In the genomic region with DNA sequence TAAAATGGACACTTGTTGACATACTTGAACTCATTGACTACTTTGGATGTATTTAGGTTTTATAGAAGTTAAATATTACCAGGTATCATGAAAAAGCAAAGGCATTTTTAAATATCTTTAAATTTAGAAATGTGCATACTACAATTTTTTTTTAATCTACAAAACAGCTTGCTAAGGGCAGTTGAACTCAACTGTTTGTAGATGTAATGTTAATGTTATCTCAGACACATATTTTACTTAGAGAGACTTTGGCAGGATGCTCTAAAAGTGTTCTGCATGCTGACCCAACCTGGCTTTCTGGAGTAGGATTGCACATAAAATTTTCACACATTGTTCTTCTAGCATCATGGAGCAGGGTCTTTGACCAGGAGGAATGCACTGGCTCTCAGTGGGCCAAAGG, we compare ENCODE assay signal across 24 mouse cellular contexts. TPM values are rescaled to one million over a fixed set of nuclear protein-coding genes. Genes with fewer than 3 reads are reported as not detected.
A peak's percentile ranks its signal among the peaks of the same experiment; 100 is the strongest.
DNase-seq lines count a peak whose midpoint lies in the region; ATAC-seq lines count a peak whose summit lies in the region.
"Had no signal": no experiment of that assay in that cellular context is flagged by ENCODE, and none has a peak within 500 bp of the region (broad histone marks: within the 10 kb centered on the region; RNA-seq: fewer than 3 reads in every experiment).

No protein-coding gene starts in this region.

- peaks cover 25% of the 10 kb centered on the region for H3K4me1 ChIP-seq in liver, embryonic 11.5 days (replicated peaks; ENCODE audit: control insufficient read depth, insufficient read depth, low read length)
- peaks cover 65% of the 10 kb centered on the region for H3K4me1 ChIP-seq in liver, embryonic 13.5 days (replicated peaks)
- H3K4me1 ChIP-seq in liver, embryonic 16.5 days (ENCODE audit: control insufficient read depth, low read depth, low read length): peaks cover 53% of the 10 kb centered on the region
- H3K4me1 ChIP-seq: embryonic facial prominence, embryonic 12.5 days had no signal

- no peak for ATAC-seq in liver, embryonic 11.5 days (replicated peaks; ENCODE audit: low FRiP score)
- ATAC-seq in liver, embryonic 13.5 days (ENCODE audit: low read depth): no peak
- no peak for ATAC-seq in liver, embryonic 16.5 days (ENCODE audit: low read depth)
- no peak for ATAC-seq in megakaryocyte-erythroid progenitor cell, adult 5-6 weeks (replicated peaks; ENCODE audit: low FRiP score, low TSS enrichment, poor library complexity, severe bottlenecking)
- ATAC-seq in activated CD4-positive, CD25-positive, alpha-beta regulatory T cell, adult 4 months: no peak
- ATAC-seq: forebrain, embryonic 14.5 days; hindbrain, postnatal 0 days had no signal

- peak overlapping the region; percentile 73 for H3K27ac ChIP-seq in liver, embryonic 11.5 days (ENCODE audit: low read depth, low read length)
- H3K27ac ChIP-seq in liver, embryonic 13.5 days: peak overlapping the region; percentile 91
- H3K27ac ChIP-seq in liver, embryonic 16.5 days (ENCODE audit: low read length): peak overlapping the region; percentile 81
- H3K27ac ChIP-seq: embryonic facial prominence, embryonic 12.5 days; embryonic facial prominence, embryonic 15.5 days; heart, embryonic 15.5 days; hindbrain, embryonic 10.5 days; hindbrain, embryonic 14.5 days; hindbrain, postnatal 0 days had no signal

- H3K9ac ChIP-seq in liver, embryonic 11.5 days (ENCODE audit: low read depth, low read length): peak overlapping the region; percentile 46; the same call in 1 of the 2 replicates
- peak overlapping the region; percentile 55 for H3K9ac ChIP-seq in liver, embryonic 13.5 days
- peak overlapping the region; percentile 52; the same call in 1 of the 2 replicates for H3K9ac ChIP-seq in liver, embryonic 16.5 days (ENCODE audit: low read depth, low read length)
- H3K9ac ChIP-seq: embryonic facial prominence, embryonic 12.5 days; embryonic facial prominence, embryonic 15.5 days; heart, embryonic 12.5 days; heart, embryonic 15.5 days; hindbrain, embryonic 14.5 days had no signal

- no peaks in the 10 kb centered on the region for H3K27me3 ChIP-seq in liver, embryonic 11.5 days (replicated peaks; ENCODE audit: control insufficient read depth, insufficient read depth, low read length)
- no peaks in the 10 kb centered on the region for H3K27me3 ChIP-seq in liver, embryonic 13.5 days
- no peaks in the 10 kb centered on the region for H3K27me3 ChIP-seq in liver, embryonic 16.5 days (ENCODE audit: control insufficient read depth, insufficient read depth, low read depth, low read length)
- H3K27me3 ChIP-seq: heart, embryonic 12.5 days; heart, embryonic 15.5 days had no signal

- no peak overlapping the region for H3K4me2 ChIP-seq in liver, embryonic 11.5 days
- H3K4me2 ChIP-seq in liver, embryonic 13.5 days: no peak overlapping the region
- 0 out of 2 replicates have a peak overlapping the region, but pooled peaks have one; percentile 17 for H3K4me2 ChIP-seq in liver, embryonic 16.5 days (ENCODE audit: low read depth, low read length)
- H3K4me2 ChIP-seq: embryonic facial prominence, embryonic 12.5 days; embryonic facial prominence, embryonic 15.5 days; heart, embryonic 12.5 days; heart, embryonic 15.5 days; hindbrain, embryonic 14.5 days had no signal

- H3K4me3 ChIP-seq in liver, embryonic 11.5 days (ENCODE audit: low read depth, low read length): no peak overlapping the region
- no peak overlapping the region for H3K4me3 ChIP-seq in liver, embryonic 13.5 days (replicated peaks)
- no peak overlapping the region for H3K4me3 ChIP-seq in liver, embryonic 16.5 days (ENCODE audit: low read depth, low read length)
- H3K4me3 ChIP-seq: embryonic facial prominence, embryonic 12.5 days; embryonic facial prominence, embryonic 15.5 days; heart, embryonic 12.5 days; heart, embryonic 15.5 days; hindbrain, embryonic 10.5 days had no signal

- DNase-seq in liver, embryonic 11.5 days (ENCODE audit: low spot score): no peak
- DNase-seq in liver: no peak
- no peak for DNase-seq in liver, embryonic 13.5 days
- no peak for DNase-seq in layer of hippocampus, postnatal 25 days (ENCODE audit: extremely low spot score in 1 of 2, low spot score in 1 of 2)
- DNase-seq: adrenal gland, adult 8-10 months; adrenal gland, postnatal 25 days; cerebellum, adult 2 months; cerebellum, adult 9-11 months; cerebellum, postnatal 25 days; gastrocnemius, postnatal 25 days; heart, adult 18-20 months; heart, postnatal 10 days; heart, postnatal 36 days had no signal

- H3K36me3 ChIP-seq in liver, embryonic 11.5 days (ENCODE audit: control insufficient read depth, insufficient read depth, low read length): no peaks in the 10 kb centered on the region
- no peaks in the 10 kb centered on the region for H3K36me3 ChIP-seq in liver, embryonic 13.5 days
- H3K36me3 ChIP-seq in liver, embryonic 16.5 days (ENCODE audit: control insufficient read depth, insufficient read depth): no peaks in the 10 kb centered on the region
- H3K36me3 ChIP-seq: embryonic facial prominence, embryonic 12.5 days; embryonic facial prominence, embryonic 15.5 days; heart, embryonic 12.5 days; heart, embryonic 15.5 days; hindbrain, embryonic 10.5 days had no signal

- no peaks in the 10 kb centered on the region for H3K9me3 ChIP-seq in liver, embryonic 11.5 days (ENCODE audit: control insufficient read depth, low read length)
- H3K9me3 ChIP-seq in liver, embryonic 13.5 days (replicated peaks): no peaks in the 10 kb centered on the region
- H3K9me3 ChIP-seq in liver, embryonic 16.5 days (replicated peaks; ENCODE audit: control insufficient read depth, low read length): no peaks in the 10 kb centered on the region
- H3K9me3 ChIP-seq: embryonic facial prominence, embryonic 12.5 days; embryonic facial prominence, embryonic 15.5 days; heart, embryonic 12.5 days; heart, embryonic 15.5 days; hindbrain, embryonic 10.5 days had no signal

RNA-seq across cellular contexts. Expression of a gene that starts 4.1 kb away (rescaled TPM):
- 1,283 and 1,400 TPM in 2 replicates for polyA plus RNA-seq in liver, embryonic 11.5 days (2014; fragmentation: Nextera tagmentation; extraction: Ambion mirVana)
- 2,501 and 2,750 TPM in 2 replicates for polyA plus RNA-seq in liver, embryonic 13.5 days (2015; fragmentation: Nextera tagmentation; extraction: Ambion mirVana)
- 2,019 and 2,429 TPM in 2 replicates for polyA plus RNA-seq in liver, embryonic 16.5 days (2015; fragmentation: Nextera tagmentation; extraction: Ambion mirVana)
- total RNA-seq in layer of hippocampus, postnatal 25 days (2021): 100 to 1,000 TPM; 115 to 135 TPM
- total RNA-seq in megakaryocyte-erythroid progenitor cell, adult 5-6 weeks (2014; fragmentation: Nextera tagmentation): 2,184 and 2,475 TPM in 2 replicates
- 1,680 and 1,983 TPM in 2 replicates for total RNA-seq in megakaryocyte-erythroid progenitor cell, adult 5-6 weeks (2017)
- polyA plus RNA-seq in activated CD4-positive, CD25-positive, alpha-beta regulatory T cell, adult 4 months (2017; shearing (Covaris generic)): 10 to 100 TPM in 1 of 2 experiments, 1 to 10 TPM in 1; 4.1 to 19.6 TPM

RNA-seq across cellular contexts. Expression of a gene that starts 18.7 kb away (rescaled TPM):
- 3.2 and 3.5 TPM in 2 replicates for polyA plus RNA-seq in liver, embryonic 11.5 days (2014; fragmentation: Nextera tagmentation; extraction: Ambion mirVana)
- polyA plus RNA-seq in liver, embryonic 13.5 days (2015; fragmentation: Nextera tagmentation; extraction: Ambion mirVana): 39.1 and 50.0 TPM in 2 replicates
- polyA plus RNA-seq in liver, embryonic 16.5 days (2015; fragmentation: Nextera tagmentation; extraction: Ambion mirVana): 138 and 165 TPM in 2 replicates
- total RNA-seq in layer of hippocampus, postnatal 25 days (2021): under 1 TPM in 1 of 2 experiments, not detected in 1; 0.32 TPM
- total RNA-seq in megakaryocyte-erythroid progenitor cell, adult 5-6 weeks (2014; fragmentation: Nextera tagmentation): 4.6 and 5.3 TPM in 2 replicates
- 4.3 and 10.5 TPM in 2 replicates for total RNA-seq in megakaryocyte-erythroid progenitor cell, adult 5-6 weeks (2017)
- under 1 TPM in 1 of 2 experiments, not detected in 1; 0.52 TPM for polyA plus RNA-seq in activated CD4-positive, CD25-positive, alpha-beta regulatory T cell, adult 4 months (2017; shearing (Covaris generic))

Comparison
In these comparisons a context has a peak if more than half of its experiments do, and no peak if none do; other contexts are left out.
1. RNA of a gene that starts 4.1 kb away (polyA plus RNA-seq): 2,501 to 2,750 TPM in liver, embryonic 13.5 days, 2,019 to 2,429 TPM in liver, embryonic 16.5 days and 1,283 to 1,400 TPM in liver, embryonic 11.5 days; 4.1 to 19.6 TPM in activated CD4-positive, CD25-positive, alpha-beta regulatory T cell, adult 4 months; every median in the first group is over 10 times any median in the second.
2. Peak in every context shown above with its lines, with median percentiles within 50 percentile points of each other: H3K27ac ChIP-seq and H3K9ac ChIP-seq.